Mouse (Mus musculus) stomach, postnatal 0 days (tissue): ENCODE measurements around the gene Shisal1. TPM values are rescaled to one million over a fixed set of nuclear protein-coding genes. Genes with fewer than 3 reads are reported as not detected.

Source experiments
- ATAC-seq: fragments of 200-750 bp; cut with Nextera tagmentation; 2 replicates; pipeline ENCODE4 v1.8.0; 2017; ENCODE audit not compliant: low FRiP score, low TSS enrichment
- DNase-seq: peaks from one replicate; pipeline ENCODE4 v3.0.0-alpha.2; 2016; ENCODE audit warnings: low spot score
- H3K27ac ChIP-seq: fragments of 300-500 bp; sonication (generic); replicated peaks from 2 replicates; pipeline ENCODE4 v1.5.1; 2014; ENCODE audit warnings: mild to moderate bottlenecking, control low read depth
- H3K27me3 ChIP-seq: fragments of 300-500 bp; sonication (generic); 2 replicates; pipeline ENCODE4 v1.6.1; 2014; ENCODE audit warnings: low read length; ENCODE audit not compliant: control insufficient read depth, insufficient read depth
- H3K36me3 ChIP-seq: fragments of 300-500 bp; sonication (generic); 2 replicates; pipeline ENCODE4 v1.6.1; 2014; ENCODE audit warnings: low read length, mixed read lengths; ENCODE audit not compliant: control insufficient read depth, insufficient read depth
- H3K4me1 ChIP-seq: fragments of 300-500 bp; sonication (generic); replicated peaks from 2 replicates; pipeline ENCODE4 v1.6.1; 2014; ENCODE audit warnings: antibody characterized with exemption; ENCODE audit not compliant: control insufficient read depth, insufficient read depth
- H3K4me2 ChIP-seq: fragments of 300-500 bp; sonication (generic); replicated peaks from 2 replicates; pipeline ENCODE4 v1.6.1; 2014; ENCODE audit warnings: low read depth, mild to moderate bottlenecking, control low read depth, moderate library complexity
- H3K4me3 ChIP-seq: fragments of 300-500 bp; sonication (generic); 2 replicates; pipeline ENCODE4 v1.5.1; 2014; ENCODE audit warnings: low read depth, low read length, control low read depth
- H3K9ac ChIP-seq: fragments of 300-500 bp; sonication (generic); 2 replicates; pipeline ENCODE4 v1.6.1; 2014; ENCODE audit warnings: mild to moderate bottlenecking, low read length, control low read depth, mixed read lengths
- H3K9me3 ChIP-seq: fragments of 300-500 bp; sonication (generic); 2 replicates; pipeline ENCODE4 v1.6.1; 2016; ENCODE audit warnings: low read length; ENCODE audit not compliant: control insufficient read depth
- CTCF ChIP-seq: IDR thresholded peaks from 2 replicates; pipeline ENCODE4 v1.5.1; 2016; ENCODE audit warnings: antibody characterized with exemption, low read depth, mild to moderate bottlenecking, moderate library complexity
- EP300 ChIP-seq: optimal IDR thresholded peaks from 2 replicates; pipeline ENCODE3; 2016; ENCODE audit warnings: antibody characterized with exemption
- WGBS: fragments of 180-500 bp; shearing (Covaris S2); extraction: QIAGEN DNeasy Blood & Tissue Kit; methylation state at CpG from one replicate; pipeline ENCODE4 v1.1.7; 2014; 5-methylcytosine and 5-hydroxymethylcytosine counted together
- polyA plus RNA-seq: library from polyadenylated mRNA; unstranded; fragments of >200 nt; fragmentation: Nextera tagmentation; extraction: Ambion mirVana; gene quantifications from 2 replicates; pipeline ENCODE4 v1.2.1, GENCODE M21; 2015

Gene Shisal1
- polyA plus RNA-seq, 1 experiment from 2014 or later, result 0.82 TPM

GRCm38 (mm10) chr15:84364746-84365145, 82.2 kb downstream of the Shisal1 start:
- Histone ChIP-seq H3K9me3 (no peaks in the 10 kb centered on the region), H3K27me3 (no peaks in the 10 kb centered on the region), H3K27ac (no peak overlapping the region), H3K4me3 (no peak overlapping the region), H3K9ac (no peak overlapping the region), H3K36me3 (no peaks in the 10 kb centered on the region), H3K4me2 (no peak overlapping the region), H3K4me1 (no peaks in the 10 kb centered on the region)
- ATAC-seq (no peak), DNase-seq (no peak)
- TF ChIP-seq CTCF (no peak), EP300 (no peak)
- 80% methylated on average over 3 of the region's 3 CpGs for WGBS

DNA sequence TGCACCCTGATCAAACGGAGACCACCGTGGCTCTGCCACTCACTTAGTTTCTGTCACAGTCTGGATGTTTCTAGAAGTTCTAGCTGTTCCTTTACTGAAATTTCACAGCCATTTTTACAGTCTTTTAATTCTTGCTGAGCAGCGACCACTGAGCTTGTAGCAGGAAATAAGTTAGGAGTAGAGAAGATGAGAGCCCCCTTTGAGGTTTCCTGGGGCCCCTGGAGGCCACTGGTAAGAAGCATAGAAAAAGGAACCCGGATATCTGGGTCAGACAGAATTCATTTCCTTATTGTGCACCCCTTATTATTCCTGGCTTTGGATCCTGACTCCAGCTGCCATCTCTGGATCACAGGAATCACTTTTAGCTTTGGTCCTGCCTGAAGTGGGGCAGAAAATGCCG, 91.8 kb downstream of the Shisal1 start:
- no peak overlapping the region for H3K4me2 ChIP-seq
- no peak overlapping the region for H3K4me3 ChIP-seq
- H3K9me3 ChIP-seq, result no peaks in the 10 kb centered on the region
- H3K9ac ChIP-seq, result no peak overlapping the region
- TF ChIP-seq EP300 (no peak), CTCF (no peak)
- DNase-seq (no peak), ATAC-seq (no peak)
- no peaks in the 10 kb centered on the region for H3K4me1 ChIP-seq
- no peaks in the 10 kb centered on the region for H3K27me3 ChIP-seq
- 71% methylated on average over 5 of the region's 5 CpGs for WGBS
- H3K36me3 ChIP-seq, result no peaks in the 10 kb centered on the region
- H3K27ac ChIP-seq, result no peak overlapping the region

DNA sequence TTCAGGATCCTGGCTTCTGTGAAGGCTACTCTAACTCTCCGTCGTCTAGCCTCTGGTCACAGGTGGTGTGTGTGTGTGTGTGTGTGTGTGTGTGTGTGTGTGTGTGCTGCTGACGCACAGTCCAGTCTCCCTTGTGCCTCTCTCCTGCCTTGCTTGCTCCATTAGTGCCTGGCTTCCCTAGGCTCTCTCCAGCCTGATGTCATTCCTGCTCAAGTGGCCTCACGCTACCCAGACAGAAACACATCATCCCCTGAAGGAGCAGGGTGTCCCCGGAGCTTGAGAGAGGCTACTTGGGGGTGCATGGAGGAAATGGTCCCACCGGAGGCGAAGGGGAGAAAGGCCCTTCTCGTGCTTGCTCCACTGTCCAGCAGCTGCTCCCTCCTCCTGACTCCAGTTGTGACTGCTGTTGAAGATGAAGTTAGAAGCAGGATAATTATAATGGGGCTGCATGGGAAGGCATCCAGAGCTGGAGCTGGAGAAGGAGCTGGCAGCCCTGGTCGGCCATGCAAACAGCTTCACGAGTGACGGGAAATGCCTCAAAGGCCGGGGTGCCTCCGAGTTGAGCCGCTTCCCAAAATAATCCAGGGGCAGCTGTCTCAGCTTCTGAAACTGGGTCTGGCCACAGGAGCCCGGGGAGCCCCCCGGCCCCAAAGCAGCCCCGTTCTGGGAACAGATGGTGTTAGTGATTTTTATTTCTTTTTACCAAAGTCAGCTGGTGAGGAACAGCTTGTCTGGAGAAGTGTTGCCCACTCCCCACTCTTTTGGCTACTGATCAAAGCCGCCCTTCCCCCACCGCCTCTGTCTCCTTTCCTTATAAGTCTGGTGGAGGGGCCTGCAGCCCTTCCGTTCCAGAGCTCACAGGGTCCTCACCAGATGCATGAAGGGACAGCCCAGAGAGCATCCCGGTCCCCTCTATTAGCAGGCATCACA, 94.7 kb downstream of the Shisal1 start:
- H3K27me3 ChIP-seq, result no peaks in the 10 kb centered on the region
- no peaks in the 10 kb centered on the region for H3K4me1 ChIP-seq
- TF ChIP-seq CTCF (no peak), EP300 (no peak)
- DNase-seq (no peak), ATAC-seq (peak; percentile 24; the same call in 1 of the 2 replicates)
- 47% methylated on average over 21 of the region's 21 CpGs for WGBS
- peak overlapping the region; percentile 24; the same call in 1 of the 2 replicates for H3K27ac ChIP-seq
- H3K9me3 ChIP-seq, result no peaks in the 10 kb centered on the region
- H3K4me2 ChIP-seq, result 0 out of 2 replicates have a peak overlapping the region, but pooled peaks have one; percentile 8
- no peak overlapping the region for H3K4me3 ChIP-seq
- H3K36me3 ChIP-seq, result no peaks in the 10 kb centered on the region
- H3K9ac ChIP-seq, result no peak overlapping the region

DNA sequence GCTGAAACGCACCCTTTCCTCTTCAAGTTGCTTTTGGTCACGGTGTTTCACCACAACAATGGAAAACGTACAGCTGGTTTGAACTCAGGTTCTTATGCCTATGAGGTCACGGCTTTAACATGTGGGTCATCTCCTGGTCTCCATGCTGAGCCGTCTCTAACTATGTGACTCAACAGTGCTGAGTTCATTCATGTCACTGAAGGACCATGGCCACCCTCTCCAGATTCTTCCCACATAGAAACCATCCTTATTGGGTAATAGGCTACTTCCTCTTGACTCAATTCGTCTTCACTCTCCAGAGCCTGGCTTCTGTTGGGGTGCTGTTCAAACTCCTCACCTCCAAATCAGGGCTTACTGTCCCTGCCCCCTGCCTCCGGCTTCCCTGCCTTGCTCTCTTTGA, 95.6 kb downstream of the Shisal1 start:
- Histone ChIP-seq H3K27me3 (no peaks in the 10 kb centered on the region), H3K27ac (no peak overlapping the region), H3K4me1 (no peaks in the 10 kb centered on the region), H3K4me3 (no peak overlapping the region), H3K9ac (no peak overlapping the region), H3K36me3 (no peaks in the 10 kb centered on the region), H3K9me3 (no peaks in the 10 kb centered on the region), H3K4me2 (no peak overlapping the region)
- ATAC-seq (no peak), DNase-seq (no peak)
- no peak for TF ChIP-seq CTCF
- no peak for TF ChIP-seq EP300
- WGBS, result 85% methylated on average over 7 of the region's 7 CpGs

GRCm38 (mm10) chr15:84349915-84350738, 96.8 kb downstream of the Shisal1 start:
- H3K9ac ChIP-seq, result no peak overlapping the region
- TF ChIP-seq EP300 (no peak), CTCF (no peak)
- no peaks in the 10 kb centered on the region for H3K27me3 ChIP-seq
- no peak overlapping the region for H3K27ac ChIP-seq
- ATAC-seq (no peak), DNase-seq (no peak)
- no peak overlapping the region for H3K4me3 ChIP-seq
- no peak overlapping the region for H3K4me2 ChIP-seq
- no peaks in the 10 kb centered on the region for H3K4me1 ChIP-seq
- no peaks in the 10 kb centered on the region for H3K36me3 ChIP-seq
- no peaks in the 10 kb centered on the region for H3K9me3 ChIP-seq
- WGBS, result 40% methylated on average over 14 of the region's 14 CpGs

DNA sequence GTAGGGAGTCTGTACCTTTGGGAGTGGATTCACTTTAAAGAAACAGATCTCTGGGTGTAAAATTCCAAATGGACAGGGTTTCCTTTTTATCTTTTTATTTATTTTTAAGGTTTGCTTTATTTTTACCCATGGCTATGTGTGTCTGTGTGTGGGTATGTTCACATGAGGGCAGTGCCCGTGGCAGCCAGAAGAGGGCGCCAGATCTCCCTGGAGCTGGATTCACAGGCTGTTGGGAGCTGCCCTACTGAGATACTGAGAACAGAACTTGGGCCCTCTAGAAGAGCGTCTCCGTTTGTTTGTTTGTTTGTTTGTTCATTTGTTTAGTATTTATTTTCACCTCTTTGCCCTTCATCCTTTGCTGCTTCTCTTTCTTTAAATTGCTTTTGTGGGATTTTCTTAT, 98.1 kb downstream of the Shisal1 start:
- Histone ChIP-seq H3K27me3 (no peaks in the 10 kb centered on the region), H3K9ac (no peak overlapping the region), H3K36me3 (no peaks in the 10 kb centered on the region), H3K4me3 (no peak overlapping the region), H3K4me1 (no peaks in the 10 kb centered on the region), H3K4me2 (no peak overlapping the region), H3K9me3 (no peaks in the 10 kb centered on the region), H3K27ac (no peak overlapping the region)
- DNase-seq, result no peak
- 86% methylated on average over 4 of the region's 4 CpGs for WGBS
- no peak for TF ChIP-seq EP300
- TF ChIP-seq CTCF, result peak; percentile 47
- no peak for ATAC-seq
